Mouse (Mus musculus): ENCODE data around the gene Prss8. TPM values are rescaled to one million over a fixed set of nuclear protein-coding genes. Genes with fewer than 3 reads are reported as not detected.
"Not testable (repeated sequence)": the region's sequence is repeated elsewhere in the genome, so short reads cannot be mapped to it uniquely, and the experiment has no call there.

The Prss8 gene
- polyA plus RNA-seq, 1 experiment from 2014 or later = 1.6 TPM

GRCm38 (mm10) chr7:127946470-127947023, 16.6 kb upstream of the Prss8 start, which contains the start of gene Prss36:
Gene Prss36 (minus strand): TSS chr7:127946725.
- H3K4me1 ChIP-seq (ENCODE audit: control insufficient read depth, insufficient read depth, low read length) = no peaks in the 10 kb centered on the region
- no peak within 1 kb of the TSS for H3K4me3 ChIP-seq (ENCODE audit: low read length)
- 68% methylated on average over 6 of the region's 6 CpGs for WGBS
- H3K36me3 ChIP-seq (ENCODE audit: control insufficient read depth, insufficient read depth) = no peaks in the 10 kb centered on the region
- ATAC-seq (replicated peaks; ENCODE audit: extremely low read depth, insufficient read depth, low FRiP score) = no peak
- H3K27me3 ChIP-seq (ENCODE audit: control insufficient read depth, insufficient read depth, low read length) = peaks cover 15% of the 10 kb centered on the region
- H3K4me2 ChIP-seq (ENCODE audit: low read depth, low read length) = no peak within 1 kb of the TSS
- no peak within 1 kb of the TSS for H3K9ac ChIP-seq (ENCODE audit: low read length)
- no peak within 1 kb of the TSS for H3K27ac ChIP-seq (ENCODE audit: low read length)
- no peaks in the 10 kb centered on the region for H3K9me3 ChIP-seq (replicated peaks; ENCODE audit: control insufficient read depth, low read length)

- Histone ChIP-seq H3K4me1 (ENCODE audit: control insufficient read depth, insufficient read depth, low read length) (no peaks in the 10 kb centered on the region), H3K9ac (ENCODE audit: low read length) (peak overlapping the region; percentile 35), H3K4me3 (ENCODE audit: low read length) (peak overlapping the region; percentile 12), H3K4me2 (ENCODE audit: low read depth, low read length) (peak overlapping the region; percentile 42), H3K9me3 (replicated peaks; ENCODE audit: control insufficient read depth, low read length) (no peaks in the 10 kb centered on the region), H3K36me3 (ENCODE audit: control insufficient read depth, insufficient read depth) (no peaks in the 10 kb centered on the region), H3K27me3 (ENCODE audit: control insufficient read depth, insufficient read depth, low read length) (peaks cover 15% of the 10 kb centered on the region), H3K27ac (ENCODE audit: low read length) (no peak overlapping the region)
- peak; percentile 73 for ATAC-seq (replicated peaks; ENCODE audit: extremely low read depth, insufficient read depth, low FRiP score)
- WGBS = 5% methylated on average over 23 of the region's 23 CpGs
Observed at GRCm38 (mm10) chr7:127944614-127945013, 14.7 kb upstream of the Prss8 start.

GRCm38 (mm10) chr7:127942097-127942496, 12.2 kb upstream of the Prss8 start:
- 57% methylated on average over 2 of the region's 2 CpGs for WGBS
- not testable (repeated sequence) for ATAC-seq (replicated peaks; ENCODE audit: extremely low read depth, insufficient read depth, low FRiP score); H3K9ac ChIP-seq (ENCODE audit: low read length); H3K36me3 ChIP-seq (ENCODE audit: control insufficient read depth, insufficient read depth); H3K4me2 ChIP-seq (ENCODE audit: low read depth, low read length); H3K27ac ChIP-seq (ENCODE audit: low read length); H3K4me1 ChIP-seq (ENCODE audit: control insufficient read depth, insufficient read depth, low read length); H3K4me3 ChIP-seq (ENCODE audit: low read length); H3K9me3 ChIP-seq (replicated peaks; ENCODE audit: control insufficient read depth, low read length)
- peaks cover 15% of the 10 kb centered on the region for H3K27me3 ChIP-seq (ENCODE audit: control insufficient read depth, insufficient read depth, low read length)

GRCm38 (mm10) chr7:127936216-127936884, 6.4 kb upstream of the Prss8 start:
- H3K4me3 ChIP-seq (ENCODE audit: low read length) = peak overlapping the region; percentile 69
- H3K9ac ChIP-seq (ENCODE audit: low read length) = peak overlapping the region; percentile 81
- 52% methylated on average over 18 of the region's 18 CpGs for WGBS
- ATAC-seq (replicated peaks; ENCODE audit: extremely low read depth, insufficient read depth, low FRiP score) = no peak
- no peak overlapping the region; the same call in 1 of the 2 replicates for H3K27ac ChIP-seq (ENCODE audit: low read length)
- peaks cover 8% of the 10 kb centered on the region; the same call in 1 of the 2 replicates for H3K4me1 ChIP-seq (ENCODE audit: control insufficient read depth, insufficient read depth, low read length)
- H3K4me2 ChIP-seq (ENCODE audit: low read depth, low read length) = peak overlapping the region; percentile 86
- no peaks in the 10 kb centered on the region for H3K36me3 ChIP-seq (ENCODE audit: control insufficient read depth, insufficient read depth)
- H3K9me3 ChIP-seq (replicated peaks; ENCODE audit: control insufficient read depth, low read length) = no peaks in the 10 kb centered on the region
- H3K27me3 ChIP-seq (ENCODE audit: control insufficient read depth, insufficient read depth, low read length) = no peaks in the 10 kb centered on the region

- H3K36me3 ChIP-seq (ENCODE audit: control insufficient read depth, insufficient read depth) = no peaks in the 10 kb centered on the region
- no peaks in the 10 kb centered on the region for H3K9me3 ChIP-seq (replicated peaks; ENCODE audit: control insufficient read depth, low read length)
- WGBS = under 1% methylated on average over 37 of the region's 38 CpGs
- no peaks in the 10 kb centered on the region for H3K27me3 ChIP-seq (ENCODE audit: control insufficient read depth, insufficient read depth, low read length)
- peak overlapping the region; percentile 81 for H3K9ac ChIP-seq (ENCODE audit: low read length)
- peak overlapping the region; percentile 43 for H3K27ac ChIP-seq (ENCODE audit: low read length)
- peak overlapping the region; percentile 69 for H3K4me3 ChIP-seq (ENCODE audit: low read length)
- peak; percentile 52 for ATAC-seq (replicated peaks; ENCODE audit: extremely low read depth, insufficient read depth, low FRiP score)
- peaks cover 10% of the 10 kb centered on the region; the same call in 1 of the 2 replicates for H3K4me1 ChIP-seq (ENCODE audit: control insufficient read depth, insufficient read depth, low read length)
- peak overlapping the region; percentile 86 for H3K4me2 ChIP-seq (ENCODE audit: low read depth, low read length)
Observed at GRCm38 (mm10) chr7:127935748-127936159, 5.8 kb upstream of the Prss8 start.

- Histone ChIP-seq H3K4me3 (ENCODE audit: low read length) (peak overlapping the region; percentile 69), H3K9ac (ENCODE audit: low read length) (peak overlapping the region; percentile 81), H3K27me3 (ENCODE audit: control insufficient read depth, insufficient read depth, low read length) (no peaks in the 10 kb centered on the region), H3K27ac (ENCODE audit: low read length) (peak overlapping the region; percentile 43), H3K4me1 (ENCODE audit: control insufficient read depth, insufficient read depth, low read length) (peaks cover 10% of the 10 kb centered on the region; the same call in 1 of the 2 replicates), H3K4me2 (ENCODE audit: low read depth, low read length) (peak overlapping the region; percentile 86), H3K36me3 (ENCODE audit: control insufficient read depth, insufficient read depth) (no peaks in the 10 kb centered on the region), H3K9me3 (replicated peaks; ENCODE audit: control insufficient read depth, low read length) (no peaks in the 10 kb centered on the region)
- WGBS = 6% methylated on average over 32 of the region's 32 CpGs
- ATAC-seq (replicated peaks; ENCODE audit: extremely low read depth, insufficient read depth, low FRiP score) = peak; percentile 94
Observed at GRCm38 (mm10) chr7:127935028-127935722, 5.3 kb upstream of the Prss8 start.

- no peak for ATAC-seq (replicated peaks; ENCODE audit: extremely low read depth, insufficient read depth, low FRiP score)
- Histone ChIP-seq H3K4me1 (ENCODE audit: control insufficient read depth, insufficient read depth, low read length) (peaks cover 13% of the 10 kb centered on the region; the same call in 1 of the 2 replicates), H3K9me3 (replicated peaks; ENCODE audit: control insufficient read depth, low read length) (no peaks in the 10 kb centered on the region), H3K27me3 (ENCODE audit: control insufficient read depth, insufficient read depth, low read length) (peaks cover 3% of the 10 kb centered on the region; the same call in 1 of the 2 replicates), H3K36me3 (ENCODE audit: control insufficient read depth, insufficient read depth) (no peaks in the 10 kb centered on the region), H3K9ac (ENCODE audit: low read length) (no peak overlapping the region), H3K4me2 (ENCODE audit: low read depth, low read length) (no peak overlapping the region), H3K4me3 (ENCODE audit: low read length) (no peak overlapping the region), H3K27ac (ENCODE audit: low read length) (no peak overlapping the region)
- 76% methylated on average over 5 of the region's 5 CpGs for WGBS
Observed at GRCm38 (mm10) chr7:127934075-127934474, 4.2 kb upstream of the Prss8 start.

GRCm38 (mm10) chr7:127932273-127933031, 2.5 kb upstream of the Prss8 start:
- ATAC-seq (replicated peaks; ENCODE audit: extremely low read depth, insufficient read depth, low FRiP score) = no peak
- no peak overlapping the region for H3K9ac ChIP-seq (ENCODE audit: low read length)
- peaks cover 13% of the 10 kb centered on the region; the same call in 1 of the 2 replicates for H3K4me1 ChIP-seq (ENCODE audit: control insufficient read depth, insufficient read depth, low read length)
- peak overlapping the region; percentile 7; the same call in 1 of the 2 replicates for H3K27ac ChIP-seq (ENCODE audit: low read length)
- H3K36me3 ChIP-seq (ENCODE audit: control insufficient read depth, insufficient read depth) = no peaks in the 10 kb centered on the region
- H3K9me3 ChIP-seq (replicated peaks; ENCODE audit: control insufficient read depth, low read length) = no peaks in the 10 kb centered on the region
- no peak overlapping the region for H3K4me3 ChIP-seq (ENCODE audit: low read length)
- 35% methylated on average over 13 of the region's 13 CpGs for WGBS
- H3K27me3 ChIP-seq (ENCODE audit: control insufficient read depth, insufficient read depth, low read length) = peaks cover 12% of the 10 kb centered on the region
- no peak overlapping the region for H3K4me2 ChIP-seq (ENCODE audit: low read depth, low read length)

Data from heart, embryonic 16.5 days (tissue).